Mouse (Mus musculus) kidney, postnatal 14 days (tissue): ENCODE measurements around the gene Thrb.
A peak's percentile ranks its signal among the peaks of the same experiment; 100 is the strongest.

ENCODE experiments used
- DNase-seq: peaks from one replicate; pipeline ENCODE4 v3.0.0; 2022; ENCODE audit warnings: mixed read lengths

Thrb gene

GRCm38 (mm10) chr14:17719494-17719893, 59.4 kb downstream of the Thrb start:
- no peak for DNase-seq

- DNase-seq = no peak
Observed at GRCm38 (mm10) chr14:17722824-17723445, 62.9 kb downstream of the Thrb start.

- no peak for DNase-seq
Observed at GRCm38 (mm10) chr14:17724577-17724976, 64.5 kb downstream of the Thrb start.

GRCm38 (mm10) chr14:17726906-17727305, 66.8 kb downstream of the Thrb start:
- no peak for DNase-seq

GRCm38 (mm10) chr14:17727878-17728277, 67.8 kb downstream of the Thrb start:
- no peak for DNase-seq

GRCm38 (mm10) chr14:17728889-17729288, 68.8 kb downstream of the Thrb start:
- DNase-seq = no peak

GRCm38 (mm10) chr14:17731020-17731419, 71.0 kb downstream of the Thrb start:
- no peak for DNase-seq

- DNase-seq = no peak
Observed at GRCm38 (mm10) chr14:17733077-17733778, 73.2 kb downstream of the Thrb start.

- DNase-seq = no peak
Observed at GRCm38 (mm10) chr14:17733779-17734137, 73.7 kb downstream of the Thrb start.

GRCm38 (mm10) chr14:17735440-17735839, 75.4 kb downstream of the Thrb start:
- DNase-seq = no peak

- no peak for DNase-seq
Observed at GRCm38 (mm10) chr14:17740903-17741302, 80.8 kb downstream of the Thrb start.

- DNase-seq = no peak
Observed at GRCm38 (mm10) chr14:17742264-17742663, 82.2 kb downstream of the Thrb start.

GRCm38 (mm10) chr14:17742902-17743712, 83.0 kb downstream of the Thrb start:
- DNase-seq = no peak

GRCm38 (mm10) chr14:17743713-17744158, 83.7 kb downstream of the Thrb start:
- DNase-seq = no peak

- peak; percentile 23 for DNase-seq
Observed at GRCm38 (mm10) chr14:17747922-17748321, 87.9 kb downstream of the Thrb start.

GRCm38 (mm10) chr14:17748945-17749344, 88.9 kb downstream of the Thrb start:
- no peak for DNase-seq

- no peak for DNase-seq
Observed at GRCm38 (mm10) chr14:17751911-17752310, 91.8 kb downstream of the Thrb start.

- DNase-seq = no peak
Observed at GRCm38 (mm10) chr14:17753429-17753828, 93.4 kb downstream of the Thrb start.

- no peak for DNase-seq
Observed at GRCm38 (mm10) chr14:17756732-17757131, 96.7 kb downstream of the Thrb start.

- peak; percentile 26 for DNase-seq
Observed at GRCm38 (mm10) chr14:17767987-17768386, 107.9 kb downstream of the Thrb start.

GRCm38 (mm10) chr14:17774404-17774803, 114.3 kb downstream of the Thrb start:
- DNase-seq = no peak

- DNase-seq = no peak
Observed at GRCm38 (mm10) chr14:17781921-17782320, 121.9 kb downstream of the Thrb start.

GRCm38 (mm10) chr14:17784207-17784806, 124.2 kb downstream of the Thrb start:
- DNase-seq = peak; percentile 70
